Mouse (Mus musculus) embryonic fibroblast, embryonic 13.5 days (primary cell): ENCODE measurements around the gene Gsg1l.

Experiments used
- CTCF ChIP-seq: IDR thresholded peaks from 2 replicates; pipeline ENCODE4 v1.5.1; 2011; ENCODE audit warnings: mild to moderate bottlenecking, control low read depth, low read length, moderate library complexity, borderline replicate concordance; ENCODE audit not compliant: insufficient read depth
- POLR2A ChIP-seq: IDR thresholded peaks from 2 replicates; pipeline ENCODE4 v1.6.1; 2011; ENCODE audit warnings: low read depth, mild to moderate bottlenecking, control low read depth, low read length, moderate library complexity

DNA sequence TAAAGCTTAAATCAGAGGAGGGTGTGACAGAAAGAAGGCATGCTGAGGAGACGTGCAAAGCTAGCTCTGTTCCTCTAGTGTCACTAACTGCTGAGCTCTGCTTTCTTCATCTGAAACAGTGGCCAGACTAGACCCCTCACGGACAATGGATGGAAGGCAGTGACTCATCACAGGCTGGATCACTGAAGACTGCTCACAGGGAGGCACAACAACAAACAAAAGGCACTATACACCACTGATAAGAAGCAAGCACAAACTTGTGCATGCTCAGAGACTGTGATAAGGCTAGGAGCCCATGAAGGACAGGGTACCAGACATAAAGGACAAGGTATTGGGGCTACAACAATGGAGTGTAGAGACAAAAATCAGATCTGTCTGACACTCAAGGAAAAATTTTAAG is 29.0 kb upstream of the Gsg1l start:
- TF ChIP-seq CTCF: no peak
- no peak for TF ChIP-seq POLR2A
